Mouse (Mus musculus) kidney, adult 2 months (tissue): ENCODE measurements around the gene Tmem128.

ENCODE experiments used
- CTCF ChIP-seq: fragments of 200-500 bp; conservative IDR thresholded peaks from 2 replicates; pipeline ENCODE4 v1.5.1; 2011; ENCODE audit warnings: low read depth, mild to moderate bottlenecking, control low read depth, low read length, moderate library complexity, mixed read lengths; ENCODE audit not compliant: insufficient read depth, insufficient read length
- POLR2A ChIP-seq: fragments of 200-500 bp; IDR thresholded peaks from one replicate; pipeline ENCODE4 v1.6.1; 2011; ENCODE audit warnings: low read depth, low read length, control low read depth

- TF ChIP-seq CTCF (no peak), POLR2A (no peak)
These were observed 20.1 kb downstream of the Tmem128 start for GRCm38 (mm10) chr5:38280075-38280474.
